9 mouse cellular contexts compared by ENCODE assay signal in genomic region chr2:90782458-90782857, GRCm38 (mm10). TPM values are rescaled to one million over a fixed set of nuclear protein-coding genes. Genes with fewer than 3 reads are reported as not detected.
A peak's percentile ranks its signal among the peaks of the same experiment; 100 is the strongest.
DNase-seq lines count a peak whose midpoint lies in the region; ATAC-seq and TF ChIP-seq lines count a peak whose summit lies in the region.
"Had no signal": no experiment of that assay in that cellular context is flagged by ENCODE, and none has a peak within 500 bp of the region (broad histone marks: within the 10 kb centered on the region; RNA-seq: fewer than 3 reads in every experiment).

Agbl2 (plus strand) TSS chr2:90782727.

- H3K36me3 ChIP-seq in heart, adult 2 months (ENCODE audit: control insufficient read depth, insufficient read depth, low read length), result peaks cover 4% of the 10 kb centered on the region; the same call in 1 of the 2 replicates
- H3K36me3 ChIP-seq in kidney, postnatal 0 days (ENCODE audit: insufficient read depth, low read length), result peaks cover 28% of the 10 kb centered on the region

- ATAC-seq in kidney, postnatal 0 days (replicated peaks; ENCODE audit: low FRiP score, low read depth), result peak; percentile 67
- ATAC-seq: Patski had no signal

- peak within 1 kb of the TSS; percentile 36; the same call in 1 of the 2 replicates for H3K27ac ChIP-seq in layer of hippocampus, adult 2 months
- H3K27ac ChIP-seq in heart, adult 2 months, result no peak within 1 kb of the TSS
- H3K27ac ChIP-seq in kidney, postnatal 0 days, result no peak within 1 kb of the TSS

- TF ChIP-seq POLR2A in heart, adult 2 months (IDR thresholded peaks at IDR 0.05; ENCODE audit: insufficient read depth, low read depth, low read length), result no peak

- no peaks in the 10 kb centered on the region for H3K27me3 ChIP-seq in heart, adult 2 months (ENCODE audit: control insufficient read depth, insufficient read depth, low read length)
- no peaks in the 10 kb centered on the region for H3K27me3 ChIP-seq in kidney, postnatal 0 days (ENCODE audit: insufficient read depth, low read length)
- H3K27me3 ChIP-seq: Patski had no signal

- no peaks in the 10 kb centered on the region for H3K9me3 ChIP-seq in kidney, postnatal 0 days (replicated peaks; ENCODE audit: low read length)

- intact Hi-C loops in heart, adult 2 months (cut with DNase I), result no loop called here

- TF ChIP-seq EP300 in heart, adult 2 months (IDR thresholded peaks at IDR 0.05; ENCODE audit: insufficient read depth, low read depth, low read length), result no peak

- no peak for DNase-seq in layer of hippocampus, adult 2 months (ENCODE audit: low spot score in 2 of 2)
- no peak for DNase-seq in layer of hippocampus, postnatal 36 days
- peak; percentile 24 to 25 for DNase-seq in cerebellum, postnatal 10 days
- peak; percentile 21 to 39 for DNase-seq in heart, adult 2 months
- DNase-seq in kidney, postnatal 0 days (ENCODE audit: low spot score), result peak; percentile 59
- DNase-seq in lung, postnatal 4 days, result peak; percentile 28 to 32
- peak; percentile 5 for DNase-seq in thymus, postnatal 25 days
- DNase-seq in frontal cortex, adult 2 months (ENCODE audit: extremely low spot score in 1 of 2, low spot score in 1 of 2), result no peak

- no peaks in the 10 kb centered on the region for H3K4me1 ChIP-seq in heart, adult 2 months (ENCODE audit: control insufficient read depth, insufficient read depth, low read length)
- no peaks in the 10 kb centered on the region; the same call in 1 of the 2 replicates for H3K4me1 ChIP-seq in kidney, postnatal 0 days (replicated peaks; ENCODE audit: insufficient read depth, low read length)

- 7% methylated on average over 11 of the region's 11 CpGs for WGBS in heart, adult 2 months
- WGBS in kidney, postnatal 0 days, result 4% methylated on average over 11 of the region's 11 CpGs

- peak within 1 kb of the TSS; percentile 69 for H3K9ac ChIP-seq in heart, adult 2 months (ENCODE audit: low read depth, low read length)
- H3K9ac ChIP-seq in kidney, postnatal 0 days (ENCODE audit: low read depth, low read length), result peak within 1 kb of the TSS; percentile 61

- peak within 1 kb of the TSS; percentile 52 for H3K4me3 ChIP-seq in layer of hippocampus, adult 2 months
- peak within 1 kb of the TSS; percentile 57 for H3K4me3 ChIP-seq in heart, adult 2 months
- peak within 1 kb of the TSS; percentile 47 for H3K4me3 ChIP-seq in kidney, postnatal 0 days (replicated peaks; ENCODE audit: low read depth, low read length)

- no peaks in the 10 kb centered on the region for H3K79me2 ChIP-seq in heart, adult 2 months (replicated peaks; ENCODE audit: control insufficient read depth, insufficient read depth, low read length)

- TF ChIP-seq CTCF in layer of hippocampus, adult 2 months (conservative IDR thresholded peaks at IDR 0.05), result no peak
- no peak for TF ChIP-seq CTCF in heart, adult 2 months (IDR thresholded peaks at IDR 0.05)
- no peak for TF ChIP-seq CTCF in kidney, postnatal 0 days (IDR thresholded peaks at IDR 0.05; ENCODE audit: low read depth)

- peak within 1 kb of the TSS; percentile 95 for H3K4me2 ChIP-seq in kidney, postnatal 0 days (ENCODE audit: low read length)

RNA-seq across cellular contexts. Expression of gene Agbl2, which starts in this region (rescaled TPM):
- 1 to 10 TPM; 1.0 to 1.3 TPM for total RNA-seq in layer of hippocampus, adult 2 months (2021)
- under 1 TPM; 0.47 to 0.78 TPM for total RNA-seq in layer of hippocampus, postnatal 36 days (2021)
- total RNA-seq in heart, adult 2 months (2021), result under 1 TPM; 0.81 to 0.86 TPM
- 1.6 and 1.7 TPM in 2 replicates for polyA plus RNA-seq in heart, adult 2 months (2012; rRNA removed)
- 0.89 and 0.96 TPM in 2 replicates for polyA plus RNA-seq in kidney, postnatal 0 days (2015; fragmentation: Nextera tagmentation; extraction: Ambion mirVana)
- polyA plus RNA-seq in frontal cortex, adult 2 months (2012; rRNA removed), result 1.8 and 2.6 TPM in 2 replicates
- polyA plus RNA-seq: Patski had no signal

Comparison
In these comparisons a context has a peak if more than half of its experiments do, and no peak if none do; other contexts are left out.
1. Peak in DNase-seq, ATAC-seq, H3K4me3 ChIP-seq, H3K9ac ChIP-seq and H3K4me2 ChIP-seq in kidney, postnatal 0 days; RNA of the gene not detected or under 1 TPM.
2. DNase-seq: peak in cerebellum, postnatal 10 days (2 of 2), heart, adult 2 months (2 of 2), lung, postnatal 4 days (2 of 2) and thymus, postnatal 25 days (single experiment); none in layer of hippocampus, adult 2 months (0 of 2), layer of hippocampus, postnatal 36 days (0 of 2) and frontal cortex, adult 2 months (0 of 2).
3. Peak in every context shown above with its lines, with median percentiles within 50 percentile points of each other: H3K4me3 ChIP-seq.